Mouse (Mus musculus) hindbrain, embryonic 15.5 days (tissue): Measurements from ENCODE around the gene Zan. TPM values are rescaled to one million over a fixed set of nuclear protein-coding genes. Genes with fewer than 3 reads are reported as not detected.

Source experiments
- ATAC-seq: fragments of 200-750 bp; cut with Nextera tagmentation; 2 replicates; pipeline ENCODE4 v1.8.0; 2017; ENCODE audit warnings: low read depth, moderate number of reproducible peaks, moderate TSS enrichment; ENCODE audit not compliant: low FRiP score
- H3K27ac ChIP-seq: fragments of 300-500 bp; sonication (generic); replicated peaks from 2 replicates; pipeline ENCODE4 v1.5.1; 2015; ENCODE audit warnings: mild to moderate bottlenecking, inconsistent platforms
- H3K27me3 ChIP-seq: fragments of 300-500 bp; sonication (generic); 2 replicates; pipeline ENCODE4 v1.6.1; 2015; ENCODE audit warnings: control low read depth, inconsistent platforms
- H3K36me3 ChIP-seq: fragments of 300-500 bp; sonication (generic); 2 replicates; pipeline ENCODE4 v1.6.1; 2015; ENCODE audit warnings: control low read depth, inconsistent platforms
- H3K4me1 ChIP-seq: fragments of 300-500 bp; sonication (generic); replicated peaks from 2 replicates; pipeline ENCODE4 v1.6.1; 2015; ENCODE audit warnings: control low read depth, inconsistent platforms
- H3K4me2 ChIP-seq: fragments of 300-500 bp; sonication (generic); 2 replicates; pipeline ENCODE4 v1.6.1; 2015; ENCODE audit warnings: moderate library complexity, mild to moderate bottlenecking, inconsistent platforms
- H3K4me3 ChIP-seq: fragments of 300-500 bp; sonication (generic); 2 replicates; pipeline ENCODE4 v1.5.1; 2015; ENCODE audit warnings: mild to moderate bottlenecking, inconsistent platforms
- H3K9ac ChIP-seq: fragments of 300-500 bp; sonication (generic); 2 replicates; pipeline ENCODE4 v1.6.1; 2015; ENCODE audit warnings: inconsistent platforms
- H3K9me3 ChIP-seq: fragments of 300-500 bp; sonication (generic); 2 replicates; pipeline ENCODE4 v1.6.1; 2016; ENCODE audit warnings: control low read depth, inconsistent platforms
- WGBS: fragments of 180-500 bp; shearing (Covaris S2); methylation state at CpG from one replicate; pipeline ENCODE4 v1.1.7; 2015; 5-methylcytosine and 5-hydroxymethylcytosine counted together
- polyA plus RNA-seq: library from polyadenylated mRNA; unstranded; fragments of >200 nt; fragmentation: Nextera tagmentation; extraction: Ambion mirVana; gene quantifications from 2 replicates; pipeline ENCODE4 v1.2.1, GENCODE M21; 2015

The Zan gene
- polyA plus RNA-seq: 0.18 TPM in 2 replicates

GRCm38 (mm10) chr5:137476964-137477363, at the start of gene Zan:
Gene Zan (minus strand): TSS chr5:137477064.
- no peaks in the 10 kb centered on the region for H3K36me3 ChIP-seq
- no peak within 1 kb of the TSS for H3K4me2 ChIP-seq
- no peaks in the 10 kb centered on the region for H3K4me1 ChIP-seq
- H3K9me3 ChIP-seq: no peaks in the 10 kb centered on the region
- ATAC-seq: no peak
- WGBS: 90% methylated on average over 5 of the region's 5 CpGs
- H3K4me3 ChIP-seq: no peak within 1 kb of the TSS
- H3K27ac ChIP-seq: no peak within 1 kb of the TSS
- H3K9ac ChIP-seq: no peak within 1 kb of the TSS
- H3K27me3 ChIP-seq: no peaks in the 10 kb centered on the region

GRCm38 (mm10) chr5:137526192-137526936, 49.5 kb upstream of the Zan start:
- Histone ChIP-seq H3K9me3 (no peaks in the 10 kb centered on the region), H3K9ac (no peak overlapping the region)
- 34% methylated on average over 16 of the region's 16 CpGs for WGBS

GRCm38 (mm10) chr5:137525511-137525910, 48.6 kb upstream of the Zan start:
- Histone ChIP-seq H3K36me3 (peaks cover 77% of the 10 kb centered on the region), H3K4me3 (no peak overlapping the region), H3K27ac (peak overlapping the region; percentile 7; the same call in 1 of the 2 replicates), H3K27me3 (no peaks in the 10 kb centered on the region), H3K4me1 (peaks cover 33% of the 10 kb centered on the region), H3K9me3 (no peaks in the 10 kb centered on the region), H3K4me2 (no peak overlapping the region), H3K9ac (peak overlapping the region; percentile 15; the same call in 1 of the 2 replicates)
- 75% methylated on average over 16 of the region's 16 CpGs for WGBS
- no peak for ATAC-seq

More at GRCm38 (mm10) chr5:137526192-137526936, 49.5 kb upstream of the Zan start:
- H3K27ac ChIP-seq: peak overlapping the region; percentile 67
- H3K4me2 ChIP-seq: no peak overlapping the region
- H3K36me3 ChIP-seq: peaks cover 68% of the 10 kb centered on the region
- H3K27me3 ChIP-seq: no peaks in the 10 kb centered on the region
- H3K4me3 ChIP-seq: no peak overlapping the region
- ATAC-seq: no peak
- peaks cover 34% of the 10 kb centered on the region for H3K4me1 ChIP-seq

- H3K27me3 ChIP-seq: no peaks in the 10 kb centered on the region
- no peak for ATAC-seq
- 88% methylated on average over 13 of the region's 13 CpGs for WGBS
- H3K36me3 ChIP-seq: peaks cover 85% of the 10 kb centered on the region
- H3K4me2 ChIP-seq: no peak overlapping the region
- no peak overlapping the region for H3K9ac ChIP-seq
- H3K9me3 ChIP-seq: no peaks in the 10 kb centered on the region
- H3K4me3 ChIP-seq: no peak overlapping the region
- 0 out of 2 replicates have a peak overlapping the region, but pooled peaks have one; percentile 7 for H3K27ac ChIP-seq
- peaks cover 24% of the 10 kb centered on the region for H3K4me1 ChIP-seq
These were observed 47.8 kb upstream of the Zan start for GRCm38 (mm10) chr5:137524671-137525070.

- H3K27me3 ChIP-seq: no peaks in the 10 kb centered on the region
- H3K9me3 ChIP-seq: no peaks in the 10 kb centered on the region
- H3K4me3 ChIP-seq: no peak overlapping the region
- ATAC-seq: no peak
- peaks cover 86% of the 10 kb centered on the region for H3K36me3 ChIP-seq
- H3K9ac ChIP-seq: no peak overlapping the region
- peaks cover 20% of the 10 kb centered on the region for H3K4me1 ChIP-seq
- H3K4me2 ChIP-seq: no peak overlapping the region
- no peak overlapping the region for H3K27ac ChIP-seq
- WGBS: 79% methylated on average over 8 of the region's 8 CpGs
These were observed 47.3 kb upstream of the Zan start for GRCm38 (mm10) chr5:137524251-137524515.

- WGBS: 83% methylated on average over 25 of the region's 25 CpGs
- H3K4me3 ChIP-seq: no peak overlapping the region
- H3K27ac ChIP-seq: no peak overlapping the region
- no peak overlapping the region for H3K4me2 ChIP-seq
- no peaks in the 10 kb centered on the region for H3K27me3 ChIP-seq
- peaks cover 86% of the 10 kb centered on the region for H3K36me3 ChIP-seq
- no peak overlapping the region for H3K9ac ChIP-seq
- no peak for ATAC-seq
- no peaks in the 10 kb centered on the region for H3K9me3 ChIP-seq
- H3K4me1 ChIP-seq: peaks cover 15% of the 10 kb centered on the region
These were observed 46.8 kb upstream of the Zan start for GRCm38 (mm10) chr5:137523396-137524250.

- WGBS: 69% methylated on average over 11 of the region's 11 CpGs
- peaks cover 9% of the 10 kb centered on the region; the same call in 1 of the 2 replicates for H3K4me1 ChIP-seq
- peaks cover 80% of the 10 kb centered on the region for H3K36me3 ChIP-seq
- ATAC-seq: no peak
- H3K4me3 ChIP-seq: no peak overlapping the region
- no peaks in the 10 kb centered on the region for H3K9me3 ChIP-seq
- no peaks in the 10 kb centered on the region for H3K27me3 ChIP-seq
- no peak overlapping the region for H3K9ac ChIP-seq
- no peak overlapping the region for H3K27ac ChIP-seq
- H3K4me2 ChIP-seq: no peak overlapping the region
These were observed 45.8 kb upstream of the Zan start for GRCm38 (mm10) chr5:137522711-137523110.

GRCm38 (mm10) chr5:137521861-137522260, 45.0 kb upstream of the Zan start:
- Histone ChIP-seq H3K36me3 (peaks cover 76% of the 10 kb centered on the region), H3K4me2 (no peak overlapping the region), H3K27me3 (no peaks in the 10 kb centered on the region), H3K9ac (no peak overlapping the region), H3K4me3 (no peak overlapping the region), H3K27ac (no peak overlapping the region), H3K4me1 (peaks cover 9% of the 10 kb centered on the region; the same call in 1 of the 2 replicates), H3K9me3 (no peaks in the 10 kb centered on the region)
- no peak for ATAC-seq
- 80% methylated on average over 9 of the region's 9 CpGs for WGBS

- ATAC-seq: no peak
- Histone ChIP-seq H3K9me3 (no peaks in the 10 kb centered on the region), H3K4me1 (peaks cover under 1% of the 10 kb centered on the region; the same call in 1 of the 2 replicates), H3K27ac (no peak overlapping the region), H3K36me3 (peaks cover 63% of the 10 kb centered on the region), H3K9ac (no peak overlapping the region), H3K4me3 (no peak overlapping the region), H3K27me3 (no peaks in the 10 kb centered on the region), H3K4me2 (no peak overlapping the region)
- WGBS: 90% methylated on average over 27 of the region's 27 CpGs
These were observed 43.1 kb upstream of the Zan start for GRCm38 (mm10) chr5:137519691-137520550.

GRCm38 (mm10) chr5:137518436-137518835, 41.6 kb upstream of the Zan start, which contains the start of gene Gigyf1:
Gene Gigyf1 (plus strand): TSS chr5:137518548.
- no peak for ATAC-seq
- no peak within 1 kb of the TSS for H3K27ac ChIP-seq
- WGBS: 74% methylated on average over 5 of the region's 5 CpGs
- H3K4me1 ChIP-seq: peaks cover 16% of the 10 kb centered on the region
- H3K9ac ChIP-seq: no peak within 1 kb of the TSS
- peaks cover 49% of the 10 kb centered on the region for H3K36me3 ChIP-seq
- H3K4me2 ChIP-seq: no peak within 1 kb of the TSS
- H3K27me3 ChIP-seq: no peaks in the 10 kb centered on the region
- no peak within 1 kb of the TSS for H3K4me3 ChIP-seq
- no peaks in the 10 kb centered on the region for H3K9me3 ChIP-seq

GRCm38 (mm10) chr5:137514811-137515210, 37.9 kb upstream of the Zan start:
- Histone ChIP-seq H3K4me3 (no peak overlapping the region), H3K9me3 (no peaks in the 10 kb centered on the region), H3K27ac (no peak overlapping the region), H3K4me2 (no peak overlapping the region), H3K4me1 (peaks cover 41% of the 10 kb centered on the region), H3K36me3 (peaks cover 12% of the 10 kb centered on the region), H3K9ac (no peak overlapping the region), H3K27me3 (no peaks in the 10 kb centered on the region)
- 89% methylated on average over 3 of the region's 3 CpGs for WGBS
- ATAC-seq: no peak
